Mouse (Mus musculus): ENCODE measurements at regions not wholly inside any gene's neighbourhood (a gene's known extent, or its start where the extent isn't known, plus 50 kb on each side); places are given as distances from the start of the nearest gene placed in this dataset.

DNA sequence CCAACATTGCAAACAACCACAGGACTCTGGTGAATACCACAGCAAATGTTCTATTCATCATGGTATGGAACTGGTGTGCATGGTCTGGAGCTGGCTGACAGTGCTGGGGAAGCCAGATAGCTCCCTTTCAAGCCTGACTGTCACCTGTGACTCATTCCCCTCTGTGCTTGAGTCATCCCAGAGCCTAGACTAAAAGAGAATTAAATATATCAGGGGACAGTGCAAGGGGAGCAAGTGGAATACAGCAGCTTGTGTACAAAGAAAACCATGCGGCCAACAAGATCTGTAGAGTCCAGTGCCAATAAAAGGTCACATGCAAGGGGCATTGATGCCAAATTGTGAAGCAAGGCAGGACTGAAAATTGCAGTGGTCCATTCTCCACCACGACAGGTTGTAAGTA lies 117.7 kb downstream of the Pah start:
- Histone ChIP-seq H3K4me3 (replicated peaks; ENCODE audit: insufficient read depth, low read depth, low read length) (no peak overlapping the region), H3K27me3 (ENCODE audit: control insufficient read depth, insufficient read depth, low read length) (no peaks in the 10 kb centered on the region), H3K4me1 (ENCODE audit: control insufficient read depth, insufficient read depth, low read length) (no peaks in the 10 kb centered on the region), H3K27ac (ENCODE audit: insufficient read depth, low read length) (no peak overlapping the region)
- no peak for DNase-seq
- TF ChIP-seq POLR2A (IDR thresholded peaks at IDR 0.05; ENCODE audit: borderline replicate concordance, insufficient read depth, low read length) (no peak), CTCF (IDR thresholded peaks at IDR 0.05; ENCODE audit: borderline replicate concordance, insufficient read depth, low read depth, low read length) (no peak)
- WGBS: 40% methylated on average over 2 of the region's 2 CpGs

DNA sequence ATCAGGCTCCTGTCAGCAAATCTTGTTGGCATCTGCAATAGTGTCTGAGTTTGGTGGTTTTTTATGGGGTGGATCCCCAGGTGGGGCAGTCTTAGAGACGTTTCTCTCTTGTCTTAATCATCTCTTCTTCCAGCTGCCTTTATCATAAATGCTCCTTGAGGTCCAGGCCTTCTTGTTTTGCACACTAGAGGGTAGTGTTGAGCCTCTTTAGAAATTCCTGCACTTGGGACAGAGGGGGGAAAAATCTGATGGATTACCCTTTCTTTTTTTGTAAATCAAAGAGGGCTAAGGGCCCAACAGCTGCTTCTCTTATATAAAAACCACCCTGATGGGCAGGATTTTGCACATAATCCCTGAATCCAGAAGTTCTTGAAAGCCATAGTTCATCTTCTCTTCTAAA lies 127.5 kb downstream of the Pah start:
- no peaks in the 10 kb centered on the region for H3K27me3 ChIP-seq (ENCODE audit: control insufficient read depth, insufficient read depth, low read length)
- DNase-seq: peak in 1 of 2 experiments; percentile 2
- TF ChIP-seq CTCF (IDR thresholded peaks at IDR 0.05; ENCODE audit: borderline replicate concordance, insufficient read depth, low read depth, low read length) (no peak), POLR2A (IDR thresholded peaks at IDR 0.05; ENCODE audit: borderline replicate concordance, insufficient read depth, low read length) (no peak)
- H3K27ac ChIP-seq (ENCODE audit: insufficient read depth, low read length): no peak overlapping the region
- 4% methylated on average over 1 of the region's 1 CpGs for WGBS
- no peaks in the 10 kb centered on the region for H3K4me1 ChIP-seq (ENCODE audit: control insufficient read depth, insufficient read depth, low read length)
- no peak overlapping the region for H3K4me3 ChIP-seq (replicated peaks; ENCODE audit: insufficient read depth, low read depth, low read length)

DNA sequence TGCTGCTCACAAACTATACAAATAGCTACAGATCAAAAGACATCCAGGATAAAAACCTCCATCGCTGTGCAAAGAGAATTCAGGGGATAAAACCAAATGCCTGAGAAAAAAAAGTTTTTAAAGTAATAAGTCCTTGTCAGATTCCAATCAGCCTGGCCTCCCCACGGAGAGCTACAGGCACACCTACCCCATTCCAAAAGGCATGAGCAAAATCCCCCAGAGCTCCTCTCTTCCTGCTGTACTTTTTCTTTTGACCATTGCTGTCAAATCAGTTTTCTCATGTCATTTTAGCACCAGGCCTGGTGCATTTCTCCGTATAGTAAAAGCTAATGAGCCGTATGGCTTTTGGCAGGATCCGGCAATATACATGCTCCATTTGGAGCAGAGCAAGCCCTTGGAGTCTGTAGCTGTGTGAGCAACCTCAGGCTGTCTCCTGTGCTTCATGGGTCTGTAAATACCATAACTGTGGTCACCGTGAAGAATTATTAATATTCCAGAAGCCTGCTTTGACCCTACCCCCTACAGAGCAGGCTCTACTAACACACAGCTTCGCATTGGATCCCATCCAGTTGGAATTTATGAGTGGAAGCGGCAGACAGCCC lies 130.6 kb downstream of the Pah start:
- Histone ChIP-seq H3K4me1 (ENCODE audit: control insufficient read depth, insufficient read depth, low read length) (no peaks in the 10 kb centered on the region), H3K4me3 (replicated peaks; ENCODE audit: insufficient read depth, low read depth, low read length) (no peak overlapping the region), H3K27me3 (ENCODE audit: control insufficient read depth, insufficient read depth, low read length) (no peaks in the 10 kb centered on the region), H3K27ac (ENCODE audit: insufficient read depth, low read length) (no peak overlapping the region)
- DNase-seq: no peak
- 16% methylated on average over 8 of the region's 8 CpGs for WGBS
- TF ChIP-seq POLR2A (IDR thresholded peaks at IDR 0.05; ENCODE audit: borderline replicate concordance, insufficient read depth, low read length) (no peak), CTCF (IDR thresholded peaks at IDR 0.05; ENCODE audit: borderline replicate concordance, insufficient read depth, low read depth, low read length) (no peak)

GRCm38 (mm10) chr10:87654112-87654511 lies 132.5 kb downstream of the Pah start:
- TF ChIP-seq POLR2A (IDR thresholded peaks at IDR 0.05; ENCODE audit: borderline replicate concordance, insufficient read depth, low read length) (no peak), CTCF (IDR thresholded peaks at IDR 0.05; ENCODE audit: borderline replicate concordance, insufficient read depth, low read depth, low read length) (no peak)
- Histone ChIP-seq H3K27me3 (ENCODE audit: control insufficient read depth, insufficient read depth, low read length) (no peaks in the 10 kb centered on the region), H3K27ac (ENCODE audit: insufficient read depth, low read length) (no peak overlapping the region), H3K4me1 (ENCODE audit: control insufficient read depth, insufficient read depth, low read length) (no peaks in the 10 kb centered on the region), H3K4me3 (replicated peaks; ENCODE audit: insufficient read depth, low read depth, low read length) (no peak overlapping the region)
- WGBS: 93% methylated on average over 4 of the region's 4 CpGs
- DNase-seq: no peak

GRCm38 (mm10) chr10:87666020-87666718 lies 144.6 kb downstream of the Pah start:
- 76% methylated on average over 9 of the region's 9 CpGs for whole genome bisulfite sequencing
- Histone ChIP-seq H3K27me3 (ENCODE audit: control insufficient read depth, insufficient read depth, low read length) (no peaks in the 10 kb centered on the region; the same call in 1 of the 2 replicates), H3K4me1 (ENCODE audit: control insufficient read depth, insufficient read depth, low read length) (no peaks in the 10 kb centered on the region), H3K27ac (ENCODE audit: insufficient read depth, low read length) (no peak overlapping the region), H3K4me3 (replicated peaks; ENCODE audit: insufficient read depth, low read depth, low read length) (no peak overlapping the region)
- TF ChIP-seq CTCF (IDR thresholded peaks at IDR 0.05; ENCODE audit: borderline replicate concordance, insufficient read depth, low read depth, low read length): no peak
- TF ChIP-seq POLR2A (IDR thresholded peaks at IDR 0.05; ENCODE audit: borderline replicate concordance, insufficient read depth, low read length): no peak
- no peak for DNase-seq

DNA sequence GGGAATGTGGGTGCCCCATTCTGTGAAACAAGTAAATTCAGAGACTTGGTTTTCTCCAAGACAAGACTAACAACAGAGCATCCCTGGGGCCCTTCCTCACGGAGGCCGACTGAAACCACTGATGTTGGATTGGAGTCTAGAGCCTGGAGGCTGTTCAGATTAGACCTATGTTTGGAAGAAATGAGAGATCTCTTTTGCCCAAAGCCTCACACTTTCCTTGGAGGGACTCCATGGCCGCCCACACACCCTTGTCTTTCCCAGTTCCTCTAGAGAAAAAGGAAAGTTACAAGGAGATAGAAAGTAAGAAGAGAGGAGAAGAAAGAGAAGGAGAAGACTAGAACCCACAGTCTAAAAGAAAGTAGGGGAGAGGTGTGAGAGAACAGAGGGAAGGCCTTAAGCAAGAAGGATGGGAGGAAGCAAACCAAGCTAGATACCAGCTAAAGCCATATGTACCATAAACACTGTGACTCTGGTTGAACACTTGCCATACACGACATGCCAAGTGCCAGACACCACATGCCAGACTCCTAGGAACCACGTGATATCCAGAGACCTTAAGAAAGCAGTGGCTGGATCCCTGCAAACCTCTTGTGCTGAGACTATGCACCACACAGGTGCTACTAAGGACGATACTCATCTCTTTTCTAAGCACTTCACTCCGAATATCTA lies 145.3 kb downstream of the Pah start:
- no peak for TF ChIP-seq CTCF (IDR thresholded peaks at IDR 0.05; ENCODE audit: borderline replicate concordance, insufficient read depth, low read depth, low read length)
- TF ChIP-seq POLR2A (IDR thresholded peaks at IDR 0.05; ENCODE audit: borderline replicate concordance, insufficient read depth, low read length): no peak
- Histone ChIP-seq H3K4me3 (replicated peaks; ENCODE audit: insufficient read depth, low read depth, low read length) (no peak overlapping the region), H3K27me3 (ENCODE audit: control insufficient read depth, insufficient read depth, low read length) (no peaks in the 10 kb centered on the region; the same call in 1 of the 2 replicates), H3K27ac (ENCODE audit: insufficient read depth, low read length) (no peak overlapping the region), H3K4me1 (ENCODE audit: control insufficient read depth, insufficient read depth, low read length) (no peaks in the 10 kb centered on the region)
- 57% methylated on average over 7 of the region's 7 CpGs for WGBS
- DNase-seq: peak in 1 of 2 experiments; percentile 2

DNA sequence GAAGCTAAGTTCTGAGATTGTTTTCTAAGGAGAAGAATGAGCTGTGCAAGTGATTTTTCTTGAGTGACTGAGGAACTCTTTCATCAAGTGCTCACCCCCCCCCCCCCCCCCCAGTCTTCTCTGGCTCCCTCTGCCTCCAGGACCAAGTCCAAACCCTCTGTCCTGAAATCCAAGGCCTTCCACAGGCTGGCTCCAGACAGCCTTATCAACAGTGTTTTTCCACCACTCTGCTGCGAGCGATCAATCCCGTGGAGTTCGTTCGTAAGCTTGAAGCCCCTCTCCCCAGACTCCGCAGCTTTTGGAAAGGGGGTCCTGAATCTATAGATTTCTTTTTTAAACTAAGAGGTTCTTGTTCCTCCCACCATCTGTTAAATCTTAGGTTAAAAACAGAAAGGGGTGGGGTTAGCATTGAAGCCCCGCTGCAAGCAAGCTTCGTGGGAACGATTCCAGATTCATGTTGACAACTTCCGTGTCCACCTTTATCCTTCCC lies 146.1 kb downstream of the Pah start:
- DNase-seq: no peak
- 58% methylated on average over 10 of the region's 10 CpGs for WGBS

More for the DNA sequence above, 146.1 kb downstream of the Pah start:
- TF ChIP-seq POLR2A (IDR thresholded peaks at IDR 0.05; ENCODE audit: borderline replicate concordance, insufficient read depth, low read length): no peak
- TF ChIP-seq CTCF (IDR thresholded peaks at IDR 0.05; ENCODE audit: borderline replicate concordance, insufficient read depth, low read depth, low read length): no peak
- no peaks in the 10 kb centered on the region; the same call in 1 of the 2 replicates for H3K27me3 ChIP-seq (ENCODE audit: control insufficient read depth, insufficient read depth, low read length)
- H3K4me3 ChIP-seq (replicated peaks; ENCODE audit: insufficient read depth, low read depth, low read length): no peak overlapping the region
- no peak overlapping the region for H3K27ac ChIP-seq (ENCODE audit: insufficient read depth, low read length)
- no peaks in the 10 kb centered on the region for H3K4me1 ChIP-seq (ENCODE audit: control insufficient read depth, insufficient read depth, low read length)
